Mouse (Mus musculus): ENCODE measurements around the gene Adgrf1.
A peak's percentile ranks its signal among the peaks of the same experiment; 100 is the strongest.

Adgrf1 gene

DNA sequence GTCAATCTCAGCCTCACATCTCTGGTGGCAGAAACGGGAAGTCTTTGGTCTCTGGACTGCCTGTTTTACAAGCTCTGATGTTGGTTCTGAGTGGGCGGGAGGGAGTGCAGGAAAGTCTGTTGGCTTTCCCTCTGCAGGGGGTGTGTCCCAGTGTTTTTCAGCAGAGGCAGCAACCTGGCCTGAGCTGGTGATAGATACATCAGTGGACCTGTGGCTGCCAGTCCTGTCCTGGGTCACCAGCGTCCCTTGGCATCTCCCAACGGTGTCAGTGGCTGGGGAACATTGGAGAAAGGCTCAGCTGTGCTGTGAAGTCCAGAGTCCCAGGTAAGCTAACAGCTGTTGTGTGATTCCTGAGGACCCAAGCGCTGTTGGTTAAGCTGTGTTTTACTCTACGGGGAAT, at the start of gene Adgrf1:
Gene Adgrf1, plus strand, starts transcription at position 169 of the 400 bp plus-strand sequence.
- no peak for DNase-seq (ENCODE audit: low spot score)

DNA sequence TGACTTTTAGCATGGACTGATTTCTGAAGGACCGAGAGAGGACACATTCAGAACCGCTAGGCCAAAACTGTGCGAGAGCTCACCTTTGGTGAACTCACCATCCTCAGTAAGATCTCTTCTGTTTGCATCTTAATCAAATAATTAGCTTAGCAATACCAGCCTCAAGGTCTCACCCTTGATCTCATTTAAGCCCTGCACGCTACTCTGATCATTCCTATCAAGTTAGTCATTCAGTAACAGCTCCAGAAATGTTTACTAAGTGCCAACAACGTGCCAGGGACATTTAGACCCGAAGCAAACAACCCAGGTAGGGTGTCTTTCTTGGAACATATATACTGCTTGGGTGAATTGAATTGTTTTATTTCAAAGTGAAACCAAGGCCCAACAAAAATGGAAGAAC, 44.0 kb upstream of the Adgrf1 start:
- no peak for DNase-seq (ENCODE audit: low spot score)

DNA sequence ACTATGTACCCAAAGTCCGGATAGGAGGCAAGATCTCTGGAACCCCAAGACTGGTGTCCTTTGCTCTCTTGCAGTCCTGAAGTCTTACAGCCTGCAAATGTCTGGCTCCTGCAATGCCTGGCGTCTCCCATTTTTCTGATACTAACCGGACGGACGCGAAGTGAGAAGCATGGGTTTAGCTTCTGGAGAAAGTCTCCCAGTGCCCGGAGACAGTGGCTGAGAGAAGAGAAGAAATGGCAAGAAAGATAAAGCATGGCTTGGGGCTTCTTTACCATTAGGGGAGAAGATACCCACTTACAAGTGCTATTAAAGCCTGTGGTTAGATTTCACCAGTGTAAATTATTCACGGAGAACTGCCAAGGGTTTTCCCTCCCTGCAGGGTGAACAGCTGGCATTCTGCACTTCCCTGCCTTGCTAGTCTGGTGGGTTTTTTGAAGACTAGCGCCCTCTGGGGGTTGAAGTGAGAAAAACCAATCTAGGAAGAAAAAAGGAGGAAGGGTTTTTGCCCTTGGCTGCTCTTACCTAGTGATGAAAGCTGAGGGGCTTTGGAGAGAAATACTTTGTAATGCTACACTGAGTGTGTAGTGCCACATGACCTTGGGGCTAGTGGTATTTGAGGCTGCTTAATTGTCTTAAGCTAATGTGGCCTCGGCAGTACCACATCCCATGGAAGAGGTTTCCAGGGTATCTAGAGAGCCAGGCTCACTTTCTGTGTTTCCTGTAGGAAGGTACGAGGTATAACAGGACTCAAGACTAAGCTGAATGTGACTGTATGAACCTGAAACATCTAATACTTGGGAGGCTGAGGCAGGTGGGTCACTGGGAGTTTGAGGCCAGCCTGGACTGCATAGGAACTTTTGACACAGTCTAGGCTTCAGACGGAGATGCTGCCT, 40.3 kb upstream of the Adgrf1 start:
- peak; percentile 64 for DNase-seq (ENCODE audit: low spot score)

DNA sequence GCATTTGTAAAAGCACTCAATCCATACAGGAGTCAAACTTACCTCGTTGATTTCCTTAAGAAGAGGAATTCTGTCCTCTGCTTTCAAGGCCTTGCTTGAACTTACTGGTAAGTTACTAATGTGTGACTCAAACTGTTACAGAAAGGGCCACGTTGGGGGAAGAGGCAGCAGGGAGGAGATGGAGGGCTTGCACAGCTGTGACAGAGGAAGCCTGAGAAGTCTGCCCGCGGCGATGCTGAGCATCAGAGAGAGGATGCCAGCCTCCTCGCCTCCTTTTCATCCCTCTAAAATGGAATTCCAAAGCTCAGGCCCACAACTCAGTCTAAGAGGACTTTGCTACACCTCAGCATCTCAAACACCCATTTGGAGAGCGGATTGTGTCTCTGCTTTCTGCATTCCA, 39.3 kb upstream of the Adgrf1 start:
- no peak for DNase-seq (ENCODE audit: low spot score)

DNA sequence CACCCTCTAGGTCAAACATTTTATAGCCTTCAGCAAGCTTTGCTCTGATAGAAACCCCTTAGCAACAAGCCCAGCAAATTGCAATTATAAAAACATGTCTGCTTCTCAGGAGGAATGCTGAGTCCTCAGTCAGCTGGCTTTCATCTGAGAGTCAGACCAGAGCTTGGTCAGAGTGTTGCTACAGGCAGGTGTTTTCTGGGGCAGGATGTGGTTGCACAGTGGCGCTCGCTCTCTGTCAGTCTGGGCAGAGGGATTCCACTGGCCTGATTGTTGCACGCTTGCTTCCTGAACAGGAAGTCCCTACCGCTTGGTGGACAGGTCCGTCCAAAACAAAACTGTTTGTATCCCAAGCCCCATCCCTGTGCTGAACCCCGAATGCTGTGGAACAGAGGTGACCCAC, 37.4 kb upstream of the Adgrf1 start:
- DNase-seq (ENCODE audit: low spot score), result no peak

DNA sequence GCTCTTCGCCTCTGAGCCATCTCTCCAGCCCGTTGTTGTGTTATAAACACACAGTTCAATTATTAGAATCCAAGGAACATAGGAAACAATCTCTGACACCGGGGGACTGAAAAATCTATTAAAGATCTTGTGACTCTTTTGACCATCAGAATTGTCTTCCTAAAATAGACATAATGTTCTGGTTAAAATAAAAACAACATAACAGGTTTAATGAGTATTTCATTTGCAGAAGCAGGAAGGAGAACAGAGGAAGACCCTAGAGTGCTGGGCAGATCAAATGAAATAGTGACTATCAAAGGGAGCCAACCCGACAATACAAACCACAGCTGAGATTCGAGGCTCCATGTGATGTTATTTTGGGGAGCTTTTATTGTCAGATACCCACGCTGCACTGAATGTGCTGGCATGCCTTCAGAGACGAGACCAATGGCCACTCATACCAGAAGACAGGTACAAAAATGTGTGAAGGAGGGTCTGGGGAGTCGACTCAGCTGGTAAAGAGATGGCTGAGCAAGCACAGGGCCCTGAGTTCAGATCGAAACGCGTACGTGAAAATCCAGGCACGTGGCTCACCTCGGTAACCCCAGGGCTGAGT, 33.4 kb upstream of the Adgrf1 start:
- DNase-seq (ENCODE audit: low spot score), result no peak

DNA sequence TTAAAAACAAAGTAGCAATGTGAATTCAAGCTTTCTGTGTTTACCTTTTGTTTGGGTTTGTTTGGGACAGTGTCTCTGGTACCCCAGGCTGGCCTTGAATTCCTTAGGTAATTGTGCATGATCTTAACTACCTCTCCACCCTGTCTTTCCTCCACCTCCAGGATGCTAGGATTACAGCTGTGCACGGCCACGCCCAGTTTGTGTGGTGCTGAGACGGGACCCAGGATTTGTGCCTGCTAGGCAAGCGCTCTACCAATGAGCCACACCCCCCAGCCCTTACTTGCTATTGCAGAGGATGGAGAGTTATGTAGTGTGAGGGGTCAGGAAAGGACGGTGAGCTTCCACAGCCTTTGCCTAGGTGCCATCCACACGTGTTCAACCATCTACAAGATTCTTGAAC, 31.1 kb upstream of the Adgrf1 start:
- DNase-seq (ENCODE audit: low spot score), result no peak

DNA sequence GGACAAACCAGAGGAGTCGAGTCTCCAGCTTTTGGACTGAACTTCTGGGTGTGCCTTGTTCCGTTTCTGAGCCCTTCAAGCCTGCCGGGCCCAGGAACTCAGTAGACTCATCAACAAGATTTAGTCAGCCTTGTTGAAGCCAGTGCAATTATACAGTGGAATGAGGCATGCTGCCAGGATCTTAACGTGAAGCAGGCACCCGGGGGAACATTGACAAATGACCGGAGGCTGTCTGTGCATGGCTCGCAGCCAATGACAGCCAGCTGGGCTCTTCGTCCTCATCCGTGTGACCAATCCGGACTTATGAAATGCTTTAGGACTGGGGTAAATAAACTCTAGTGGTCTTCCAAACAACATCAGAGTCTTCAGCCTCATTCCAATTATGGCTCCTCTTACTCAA, 29.0 kb upstream of the Adgrf1 start:
- no peak for DNase-seq (ENCODE audit: low spot score)

DNA sequence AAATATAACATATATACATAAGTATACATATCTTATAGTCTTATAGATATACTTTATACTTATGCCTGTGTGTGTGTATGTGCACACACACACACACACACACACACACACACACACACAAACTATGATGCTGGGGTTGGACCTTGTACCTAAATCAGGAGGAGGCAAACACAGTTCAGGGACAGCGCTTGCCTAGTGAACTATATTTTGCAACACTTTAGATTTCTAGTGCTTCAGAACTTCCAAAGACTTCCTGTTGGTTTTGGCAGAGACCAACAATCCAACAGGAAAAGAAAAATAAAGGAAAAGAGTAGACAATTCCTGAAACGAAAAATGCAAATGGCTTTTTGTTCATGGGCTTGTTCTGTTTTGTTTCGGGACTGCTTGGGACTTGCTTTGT, 27.5 kb upstream of the Adgrf1 start:
- no peak for DNase-seq (ENCODE audit: low spot score)

DNA sequence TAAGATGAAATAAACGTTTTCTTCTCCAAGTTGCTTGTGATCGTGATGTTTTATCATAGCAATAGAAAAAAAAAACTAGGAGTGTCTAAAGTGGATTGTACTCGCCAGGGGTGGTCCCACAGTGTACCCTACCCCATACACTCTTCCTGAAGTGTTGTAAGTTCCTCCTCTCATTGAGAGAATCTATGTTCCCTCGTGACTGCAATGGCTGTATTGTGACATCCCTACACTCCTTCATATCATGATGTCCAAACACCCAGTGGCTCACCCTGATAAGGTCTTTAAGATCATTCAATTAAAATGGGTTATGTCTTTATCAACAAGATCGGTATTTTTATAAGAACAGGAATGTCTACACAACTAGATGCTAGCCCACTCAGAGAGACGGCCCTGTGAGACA, 24.8 kb upstream of the Adgrf1 start:
- DNase-seq (ENCODE audit: low spot score), result no peak

DNA sequence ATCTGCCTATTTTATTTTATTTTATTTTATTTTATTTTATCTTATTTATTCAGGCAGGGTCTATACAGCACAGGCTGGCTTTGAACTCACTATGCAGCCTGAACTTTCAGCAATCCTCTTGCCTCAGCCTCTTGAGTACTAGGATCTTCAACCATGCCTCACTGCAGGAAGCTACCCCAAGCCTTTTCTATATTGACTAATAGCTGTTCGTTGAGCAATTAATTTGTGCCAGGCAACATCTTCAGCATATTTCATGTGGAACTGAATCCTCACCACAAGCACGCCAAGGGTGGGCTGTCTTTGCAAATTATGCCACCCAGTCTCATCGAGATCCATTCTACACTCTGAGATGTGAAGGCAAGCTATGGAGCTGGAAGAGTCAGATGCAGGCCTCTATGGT, 22.9 kb upstream of the Adgrf1 start:
- DNase-seq (ENCODE audit: low spot score), result no peak

DNA sequence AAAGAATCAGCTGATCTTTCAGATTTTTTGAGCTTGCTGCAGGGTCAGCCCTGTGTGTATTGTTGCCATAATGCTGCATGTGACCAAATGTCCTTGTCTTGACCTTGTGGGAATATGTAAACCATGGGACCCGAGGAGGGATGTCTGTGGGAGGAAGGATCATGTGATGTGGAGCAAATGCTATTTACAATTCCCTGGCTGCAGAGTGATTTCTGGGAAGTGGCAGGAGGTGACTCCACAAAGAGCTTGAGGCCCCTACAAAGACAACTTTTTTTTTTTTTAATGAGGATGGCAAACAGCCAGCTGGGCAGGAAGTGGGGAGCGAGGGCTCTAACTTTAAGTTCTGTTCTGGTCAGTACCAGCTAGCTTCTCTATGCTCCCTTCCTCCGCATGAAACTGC, 20.5 kb upstream of the Adgrf1 start:
- no peak for DNase-seq (ENCODE audit: low spot score)

DNA sequence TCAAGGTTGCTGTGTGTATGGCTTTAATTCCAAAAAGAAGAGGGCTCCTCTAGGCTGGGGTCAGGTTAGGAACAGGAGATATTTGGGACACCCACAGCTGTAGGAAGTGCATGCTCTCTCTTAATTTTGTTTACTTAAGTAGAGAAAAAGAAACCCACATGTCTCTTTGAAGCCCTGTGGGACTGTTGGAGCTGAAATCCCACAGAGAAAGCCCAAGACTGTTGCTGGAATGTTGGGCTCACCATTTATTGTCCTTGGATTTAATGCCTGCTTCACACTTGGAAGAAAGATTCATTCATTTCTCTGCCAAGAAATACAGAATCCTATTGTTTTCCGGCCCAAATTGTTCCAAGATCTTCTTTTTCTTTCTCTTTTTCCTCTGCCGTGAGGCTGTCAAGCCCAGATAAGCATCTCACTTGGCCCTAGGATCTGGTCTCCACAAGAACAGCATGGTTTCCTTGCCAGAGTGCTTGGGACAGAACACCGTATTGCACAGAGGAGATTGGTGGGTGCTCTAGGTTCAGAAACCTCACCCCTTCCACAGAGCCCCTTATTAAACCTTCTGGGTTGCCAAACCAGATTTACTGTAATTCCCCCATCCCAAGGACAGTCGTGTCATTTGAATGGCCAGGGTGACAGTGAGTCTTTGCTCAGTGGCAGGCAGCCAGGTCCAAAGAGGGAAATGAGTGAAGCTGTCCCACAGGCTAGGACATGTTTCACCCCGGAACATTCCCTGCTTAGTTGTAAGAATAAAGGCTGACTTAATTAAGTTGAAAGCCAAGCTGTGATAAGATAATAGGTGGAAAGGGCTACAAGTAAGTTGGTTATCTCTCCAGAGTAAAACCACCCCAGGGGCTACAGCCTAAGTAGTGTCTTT, 18.6 kb upstream of the Adgrf1 start:
- DNase-seq (ENCODE audit: low spot score), result no peak

DNA sequence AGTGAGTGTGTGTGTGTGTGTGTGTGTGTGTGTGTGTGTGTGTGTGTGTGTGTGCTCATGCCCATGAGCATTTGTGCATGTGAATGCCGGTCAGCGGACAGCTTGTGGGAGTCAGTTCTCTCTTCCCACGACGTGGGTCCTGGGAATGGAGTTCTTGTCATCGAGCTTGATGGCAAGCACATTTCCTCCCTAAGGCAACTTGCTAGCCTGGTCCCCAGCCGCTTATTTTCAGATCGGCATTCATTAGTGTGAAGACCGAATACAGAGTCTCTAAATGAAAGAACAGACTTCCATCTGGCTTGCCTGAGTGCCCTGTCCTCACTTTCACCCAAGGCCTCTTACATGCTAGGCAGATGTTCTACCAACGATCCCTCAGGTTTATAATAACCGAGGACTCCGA, 17.3 kb upstream of the Adgrf1 start:
- no peak for DNase-seq (ENCODE audit: low spot score)

DNA sequence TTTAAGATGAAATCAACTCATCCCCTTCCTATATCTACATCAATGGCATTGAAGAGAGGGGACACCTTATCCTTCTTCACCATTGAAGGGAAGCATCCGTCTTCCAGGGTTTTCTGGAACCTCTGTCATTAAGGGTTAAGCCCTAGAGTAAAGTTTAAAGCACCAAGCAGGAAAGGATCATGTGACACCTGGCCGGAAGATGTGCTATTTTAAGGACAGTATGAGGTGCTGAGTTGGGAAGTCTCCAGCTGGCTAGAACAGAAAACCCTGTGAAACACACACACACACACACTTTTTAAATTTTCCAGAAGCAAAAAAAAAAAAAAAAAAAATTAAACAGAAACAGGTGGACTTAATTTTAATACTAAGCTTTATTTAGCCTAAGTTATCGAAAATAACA, 15.9 kb upstream of the Adgrf1 start:
- DNase-seq (ENCODE audit: low spot score), result no peak

DNA sequence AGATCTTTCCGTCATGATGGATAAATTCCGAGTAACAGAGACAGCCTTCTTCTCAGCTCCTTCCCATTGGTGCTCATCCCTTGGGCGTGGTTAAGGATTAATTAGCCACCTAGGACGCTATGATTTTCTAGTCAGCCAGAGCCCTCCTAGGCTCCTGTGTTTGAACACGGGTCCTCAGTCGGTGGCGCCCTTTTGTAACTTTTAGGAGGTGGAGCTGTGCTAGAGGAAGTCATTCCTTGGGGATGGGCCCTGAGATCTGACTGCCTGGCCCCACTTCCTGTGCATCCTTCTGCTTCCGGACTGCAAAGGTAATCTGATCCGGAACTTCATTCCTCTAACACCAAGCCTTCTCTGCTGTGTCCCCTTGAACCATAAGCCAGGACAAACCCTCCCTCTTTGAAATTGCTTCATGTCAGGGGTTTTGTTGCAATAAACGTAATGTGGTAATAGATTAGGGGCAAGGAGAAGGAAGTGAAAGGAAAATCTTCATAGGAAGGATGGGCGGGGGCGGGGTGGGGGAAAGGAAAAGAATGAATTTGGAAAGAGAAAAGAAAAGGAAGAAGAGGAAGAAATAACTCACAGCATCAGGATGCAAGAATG, 13.5 kb upstream of the Adgrf1 start:
- DNase-seq (ENCODE audit: low spot score), result no peak

DNA sequence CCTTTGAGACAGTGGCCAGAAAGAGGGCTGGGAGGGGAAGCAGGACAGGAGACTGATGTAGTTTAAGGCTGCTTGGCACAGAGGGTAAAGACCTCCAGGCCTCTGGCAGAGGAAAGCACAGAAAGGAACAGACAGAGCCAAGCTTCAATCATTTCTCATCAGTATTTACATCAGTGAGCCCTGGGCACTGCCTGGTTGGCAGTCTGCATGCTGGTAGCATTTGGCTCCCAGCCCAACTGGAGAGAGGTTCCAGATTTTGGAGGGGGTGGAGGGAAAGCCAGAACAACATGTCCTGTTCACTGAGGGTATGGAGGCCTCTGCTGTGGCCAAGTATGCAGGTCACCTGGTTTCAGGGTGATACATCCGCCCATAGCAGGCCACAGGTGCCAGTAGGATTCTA, 12.4 kb upstream of the Adgrf1 start:
- DNase-seq (ENCODE audit: low spot score), result no peak

DNA sequence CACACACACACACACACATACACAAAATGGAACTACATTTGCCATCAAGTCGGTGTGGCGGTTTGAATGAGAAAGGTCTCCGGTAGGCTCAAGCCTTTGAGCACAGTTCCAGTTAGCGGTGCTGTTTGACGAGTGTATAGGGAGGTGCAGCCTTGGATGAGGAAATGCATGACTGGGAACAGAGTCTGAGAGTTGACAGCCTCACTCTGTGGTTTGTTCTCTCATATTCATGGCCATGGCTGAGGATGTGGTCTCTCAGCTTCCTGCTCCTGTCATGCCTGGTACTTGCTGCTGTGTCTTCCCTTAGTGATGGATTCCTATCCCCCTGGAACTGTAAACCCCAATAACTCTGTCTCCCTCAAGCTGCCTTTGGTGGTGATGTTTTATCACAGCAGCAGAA, 8.2 kb upstream of the Adgrf1 start:
- DNase-seq (ENCODE audit: low spot score), result no peak

DNA sequence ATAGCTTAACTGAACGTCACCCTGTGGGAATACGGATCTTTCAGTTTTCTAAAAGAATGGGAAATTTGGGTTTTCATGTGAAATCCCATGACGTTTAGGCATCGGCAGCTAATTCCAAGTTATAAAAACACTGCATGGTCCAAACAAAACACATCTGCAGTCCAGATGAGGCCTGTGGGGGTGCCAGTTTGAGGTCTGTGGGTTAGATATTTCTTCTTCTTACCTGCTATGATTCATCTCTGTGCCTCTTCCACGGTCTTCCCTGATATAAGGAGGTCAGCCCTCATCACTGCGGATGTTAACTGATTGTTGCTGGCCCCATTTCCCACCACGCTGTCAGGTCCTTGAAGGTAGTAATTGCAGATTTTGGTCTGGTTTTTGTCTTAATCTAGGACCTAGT, 5.4 kb upstream of the Adgrf1 start:
- DNase-seq (ENCODE audit: low spot score), result no peak

DNA sequence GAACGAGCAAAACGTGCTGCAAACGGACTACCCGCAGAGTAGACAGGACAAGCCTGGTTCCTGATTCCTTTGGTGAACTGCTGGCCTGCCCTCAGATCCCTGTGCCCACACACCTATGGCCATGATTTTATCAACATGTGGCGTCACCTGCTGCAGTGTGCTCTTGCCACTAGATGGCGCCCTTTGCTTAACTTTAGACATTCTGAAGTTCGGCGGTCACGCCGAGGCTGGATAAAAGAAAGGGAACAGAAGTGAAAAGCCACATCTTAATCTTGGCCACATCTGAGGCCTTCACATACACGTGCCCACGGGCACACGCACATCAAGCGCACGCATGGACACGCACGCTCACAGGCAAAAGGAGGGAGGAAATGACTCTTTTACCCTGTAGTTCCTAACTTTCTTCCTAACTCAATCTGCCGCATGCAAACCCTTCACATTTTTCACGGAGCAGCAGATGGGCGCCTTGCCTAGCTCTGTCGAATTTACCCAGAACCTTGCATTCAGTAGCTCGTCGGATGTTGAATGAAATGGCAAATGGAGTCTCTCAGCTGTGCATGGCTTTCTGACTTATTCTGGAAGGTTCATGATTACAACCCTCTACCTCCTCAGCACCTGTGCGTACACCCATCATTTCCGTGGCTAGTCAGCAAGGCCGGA, 4.8 kb upstream of the Adgrf1 start:
- peak; percentile 45 for DNase-seq (ENCODE audit: low spot score)

DNA sequence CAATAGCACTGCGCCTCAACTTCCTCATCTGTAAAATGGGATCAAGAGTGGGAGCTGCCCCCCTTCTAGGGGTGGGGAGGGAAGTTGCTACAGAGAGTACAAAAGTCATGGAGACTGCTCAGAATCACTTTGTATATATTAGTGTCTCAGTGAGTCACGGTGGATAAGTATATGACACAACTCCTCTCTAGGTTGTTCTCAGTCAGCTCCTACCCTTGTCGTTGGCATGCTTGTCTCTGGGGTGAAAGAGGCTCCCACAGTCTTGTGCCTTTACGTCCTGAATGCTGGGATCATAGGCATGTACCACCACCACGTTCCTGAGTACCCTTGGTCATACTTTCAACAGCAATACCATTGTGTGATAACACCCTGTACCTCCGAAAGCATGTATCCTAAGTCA, 4.2 kb upstream of the Adgrf1 start:
- DNase-seq (ENCODE audit: low spot score), result no peak

DNA sequence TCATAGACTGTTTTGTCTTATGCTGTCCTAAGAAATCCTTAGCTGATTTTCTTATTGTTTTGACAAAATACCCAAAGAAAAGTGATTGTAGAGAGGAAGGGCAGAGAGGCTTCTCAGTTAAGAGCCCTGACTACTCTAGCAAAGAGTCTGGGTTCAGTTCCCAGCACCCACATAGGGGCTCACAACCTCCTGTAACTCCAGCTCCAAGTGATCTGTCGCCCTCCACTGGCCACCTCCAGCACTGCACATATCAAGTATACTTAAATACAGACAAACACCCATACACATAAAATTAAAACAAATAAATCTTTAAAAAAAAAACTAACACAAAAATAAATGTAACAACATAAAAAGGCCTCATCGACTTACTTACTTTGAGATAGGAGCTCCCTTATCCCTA, 3.5 kb upstream of the Adgrf1 start:
- DNase-seq (ENCODE audit: low spot score), result no peak
